Mouse (Mus musculus) heart, postnatal 36 days (tissue): ENCODE data around the gene Rpgr. TPM values are rescaled to one million over a fixed set of nuclear protein-coding genes. Genes with fewer than 3 reads are reported as not detected.

Experiments used
- DNase-seq, 2 experiments: peaks; one replicate each; pipeline ENCODE4 v3.0.0; 2021 to 2022
- intact Hi-C: fragments of 180-260 bp; cut with DNase I; formaldehyde crosslinking; loops from one replicate; pipeline ENCODE4 v1.15.1; 2025
- total RNA-seq, 2 experiments: library from RNA; stranded (reverse); gene quantifications; 2 replicates each; pipeline ENCODE4 v1.2.3; 2021

Gene Rpgr
- total RNA-seq, 2 experiments from 2014 or later, result 2.4 to 4.0 TPM

- intact Hi-C loops, result no loop called here
- no peak for DNase-seq
These were observed 136.7 kb downstream of the Rpgr start for GRCm38 (mm10) chrX:10079981-10080380.

- intact Hi-C loops, result no loop called here
- DNase-seq, result no peak
These were observed 142.8 kb downstream of the Rpgr start for GRCm38 (mm10) chrX:10073966-10074365.

GRCm38 (mm10) chrX:10071529-10071928 is 145.2 kb downstream of the Rpgr start:
- DNase-seq, result no peak
- intact Hi-C loops, result no loop called here

GRCm38 (mm10) chrX:10070689-10071088 is 146.0 kb downstream of the Rpgr start:
- intact Hi-C loops, result no loop called here
- DNase-seq, result peak in 1 of 2 experiments; percentile 2

GRCm38 (mm10) chrX:10069405-10069804 is 147.3 kb downstream of the Rpgr start:
- DNase-seq, result no peak
- intact Hi-C loops, result no loop called here

GRCm38 (mm10) chrX:10063781-10064180 is 152.9 kb downstream of the Rpgr start:
- peak in 1 of 2 experiments; percentile 1 for DNase-seq
- intact Hi-C loops, result no loop called here

GRCm38 (mm10) chrX:10063361-10063760 is 153.4 kb downstream of the Rpgr start:
- DNase-seq, result no peak
- intact Hi-C loops, result no loop called here

GRCm38 (mm10) chrX:10062201-10062600 is 154.5 kb downstream of the Rpgr start:
- intact Hi-C loops, result no loop called here
- DNase-seq, result peak in 1 of 2 experiments; percentile 22

GRCm38 (mm10) chrX:10034666-10035065 is 182.1 kb downstream of the Rpgr start:
- intact Hi-C loops, result no loop called here
- DNase-seq, result peak in 1 of 2 experiments; percentile 3

Other genes starting within 250 kb of the Rpgr start
- gene Srpx, start 99.2 kb downstream of the Rpgr start, total RNA-seq, result 1 to 10 TPM; 4.1 to 4.9 TPM
- gene Otc, start 35.4 kb upstream of the Rpgr start, total RNA-seq, result not detected